Mouse (Mus musculus) CD4-positive helper T cell, adult 2 months (primary cell): ENCODE measurements around the gene Lrrc49.

Source experiments
- DNase-seq: peaks from one replicate; pipeline ENCODE4 v3.0.0-alpha.2; 2012; ENCODE audit warnings: low read depth, missing footprints, low spot score

Lrrc49 gene

GRCm38 (mm10) chr9:60674780-60675179 lies 13.2 kb downstream of the Lrrc49 start:
- DNase-seq, result no peak

GRCm38 (mm10) chr9:60672568-60672967 lies 15.4 kb downstream of the Lrrc49 start:
- no peak for DNase-seq

GRCm38 (mm10) chr9:60668886-60669285 lies 19.1 kb downstream of the Lrrc49 start:
- DNase-seq, result no peak

- no peak for DNase-seq
Measured at GRCm38 (mm10) chr9:60665535-60665934, 22.4 kb downstream of the Lrrc49 start.

- DNase-seq, result no peak
Measured at GRCm38 (mm10) chr9:60664866-60665265, 23.1 kb downstream of the Lrrc49 start.

GRCm38 (mm10) chr9:60664385-60664784 lies 23.6 kb downstream of the Lrrc49 start:
- DNase-seq, result no peak

- DNase-seq, result no peak
Measured at GRCm38 (mm10) chr9:60662936-60663335, 25.0 kb downstream of the Lrrc49 start.

GRCm38 (mm10) chr9:60653582-60653981 lies 34.4 kb downstream of the Lrrc49 start:
- no peak for DNase-seq

- no peak for DNase-seq
Measured at GRCm38 (mm10) chr9:60653137-60653536, 34.8 kb downstream of the Lrrc49 start.

- DNase-seq, result no peak
Measured at GRCm38 (mm10) chr9:60650277-60650676, 37.7 kb downstream of the Lrrc49 start.

GRCm38 (mm10) chr9:60648981-60649975 lies 38.7 kb downstream of the Lrrc49 start:
- DNase-seq, result no peak

- no peak for DNase-seq
Measured at GRCm38 (mm10) chr9:60633601-60634000, 54.4 kb downstream of the Lrrc49 start.

- no peak for DNase-seq
Measured at GRCm38 (mm10) chr9:60626311-60626791, 61.6 kb downstream of the Lrrc49 start.

- no peak for DNase-seq
Measured at GRCm38 (mm10) chr9:60625895-60626294, 62.1 kb downstream of the Lrrc49 start.

- DNase-seq, result no peak
Measured at GRCm38 (mm10) chr9:60616946-60617345, 71.0 kb downstream of the Lrrc49 start.

GRCm38 (mm10) chr9:60616359-60616758 lies 71.6 kb downstream of the Lrrc49 start:
- no peak for DNase-seq

- DNase-seq, result no peak
Measured at GRCm38 (mm10) chr9:60612260-60612659, 75.7 kb downstream of the Lrrc49 start.

GRCm38 (mm10) chr9:60610194-60610593 lies 77.8 kb downstream of the Lrrc49 start:
- no peak for DNase-seq

- DNase-seq, result no peak
Measured at GRCm38 (mm10) chr9:60608857-60609256, 79.1 kb downstream of the Lrrc49 start.

GRCm38 (mm10) chr9:60608086-60608485 lies 79.9 kb downstream of the Lrrc49 start:
- DNase-seq, result no peak

GRCm38 (mm10) chr9:60604971-60605370 lies 83.0 kb downstream of the Lrrc49 start:
- DNase-seq, result no peak

- DNase-seq, result no peak
Measured at GRCm38 (mm10) chr9:60601936-60602335, 86.0 kb downstream of the Lrrc49 start.

- DNase-seq, result no peak
Measured at GRCm38 (mm10) chr9:60600273-60600672, 87.7 kb downstream of the Lrrc49 start.
